Mouse (Mus musculus) MEL (cell line): ENCODE results near the gene Cpm. TPM values are rescaled to one million over a fixed set of nuclear protein-coding genes. Genes with fewer than 3 reads are reported as not detected.

Experiments
- DNase-seq: peaks from one replicate; pipeline ENCODE4 v3.0.0; 2011; ENCODE audit warnings: low read depth, low spot score
- H3K27ac ChIP-seq: 2 replicates; pipeline ENCODE4 v1.5.1; 2012; ENCODE audit warnings: low read depth, mild to moderate bottlenecking, control low read depth, low read length, moderate library complexity; ENCODE audit not compliant: control insufficient read depth
- H3K27me3 ChIP-seq, 2 experiments: fragments of 150-350 bp in 1 of 2; sonication (generic) in 1 of 2; 2 replicates each; pipeline ENCODE4 v1.6.1; 2012; ENCODE audit warnings: low read length in 2 of 2, mild to moderate bottlenecking in 2 of 2, improper control_type of control experiment in 1 of 2, moderate library complexity in 1 of 2; ENCODE audit not compliant: insufficient read depth in 2 of 2, control insufficient read depth in 1 of 2
- H3K36me3 ChIP-seq, 2 experiments: 2 replicates each; pipeline ENCODE4 v1.6.1; 2012 to 2014; ENCODE audit warnings: low read length in 2 of 2, improper control_type of control experiment in 1 of 2, inconsistent platforms in 1 of 2, mild to moderate bottlenecking in 1 of 2; ENCODE audit not compliant: insufficient read depth in 2 of 2, control insufficient read depth in 1 of 2
- H3K4me1 ChIP-seq, 2 experiments: fragments of 150-350 bp in 1 of 2; sonication (generic) in 1 of 2; 2 replicates each; pipeline ENCODE4 v1.6.1; 2012; ENCODE audit warnings: low read length in 2 of 2, improper control_type of control experiment in 1 of 2, mild to moderate bottlenecking in 1 of 2; ENCODE audit not compliant: insufficient read depth in 2 of 2, control insufficient read depth in 1 of 2
- H3K4me3 ChIP-seq, 2 experiments: fragments of 150-350 bp in 1 of 2; sonication (generic) in 1 of 2; 2 replicates each; pipeline ENCODE4 v1.5.1; 2012; ENCODE audit warnings: low read depth in 2 of 2, low read length in 2 of 2, mild to moderate bottlenecking in 2 of 2, moderate library complexity in 2 of 2, control low read depth in 1 of 2, improper control_type of control experiment in 1 of 2; ENCODE audit not compliant: control insufficient read depth in 1 of 2, insufficient read depth in 1 of 2
- H3K79me2 ChIP-seq: 2 replicates; pipeline ENCODE4 v1.6.1; 2012; ENCODE audit warnings: mild to moderate bottlenecking, low read length, moderate library complexity; ENCODE audit not compliant: control insufficient read depth, poor library complexity, insufficient read depth
- H3K9ac ChIP-seq: 2 replicates; pipeline ENCODE4 v1.6.1; 2012; ENCODE audit warnings: low read depth, mild to moderate bottlenecking, control low read depth, low read length, moderate library complexity; ENCODE audit not compliant: control insufficient read depth, poor library complexity, severe bottlenecking
- H3K9me3 ChIP-seq: fragments of 150-350 bp; sonication (generic); replicated peaks from 2 replicates; pipeline ENCODE4 v1.6.1; 2012; ENCODE audit warnings: mild to moderate bottlenecking, low read length, improper control_type of control experiment, moderate library complexity; ENCODE audit not compliant: insufficient read depth
- BHLHE40 ChIP-seq: IDR thresholded peaks from 2 replicates; pipeline ENCODE4 v1.6.1; 2012; ENCODE audit warnings: low read depth, mild to moderate bottlenecking, inconsistent platforms, low read length, improper control_type of control experiment, borderline replicate concordance
- E2F4 ChIP-seq: IDR thresholded peaks from 2 replicates; pipeline ENCODE4 v1.6.1; 2011; ENCODE audit warnings: low read depth, low read length, improper control_type of control experiment, borderline replicate concordance
- EP300 ChIP-seq, 2 experiments: IDR thresholded peaks; 2 replicates each; pipeline ENCODE4 v1.6.1; 2011; ENCODE audit warnings: improper control_type of control experiment in 2 of 2, low read length in 2 of 2, low read depth in 1 of 2, mild to moderate bottlenecking in 1 of 2
- ETS1 ChIP-seq: IDR thresholded peaks from 2 replicates; pipeline ENCODE4 v1.6.1; 2012; ENCODE audit warnings: low read depth, mild to moderate bottlenecking, inconsistent platforms, low read length, improper control_type of control experiment, moderate library complexity
- GATA1 ChIP-seq: IDR thresholded peaks from 2 replicates; pipeline ENCODE4 v1.6.1; 2011; ENCODE audit warnings: low read depth, low read length, improper control_type of control experiment
- HCFC1 ChIP-seq: IDR thresholded peaks from 2 replicates; pipeline ENCODE4 v1.6.1; 2012; ENCODE audit warnings: low read depth, mild to moderate bottlenecking, inconsistent platforms, low read length, improper control_type of control experiment, moderate library complexity
- JUND ChIP-seq: IDR thresholded peaks from 2 replicates; pipeline ENCODE4 v1.6.1; 2011; ENCODE audit warnings: low read depth, mild to moderate bottlenecking, improper control_type of control experiment, low read length
- KAT2A ChIP-seq: conservative IDR thresholded peaks from 2 replicates; pipeline ENCODE4 v1.6.1; 2012; ENCODE audit warnings: low read depth, low read length, improper control_type of control experiment, inconsistent platforms
- MAFK ChIP-seq: IDR thresholded peaks from 2 replicates; pipeline ENCODE4 v1.6.1; 2011; ENCODE audit warnings: low read depth, mild to moderate bottlenecking, low read length, improper control_type of control experiment, borderline replicate concordance
- MAX ChIP-seq: IDR thresholded peaks from 2 replicates; pipeline ENCODE4 v1.6.1; 2011; ENCODE audit warnings: low read length, improper control_type of control experiment
- MYB ChIP-seq: IDR thresholded peaks from 2 replicates; pipeline ENCODE4 v1.6.1; 2011; ENCODE audit warnings: mild to moderate bottlenecking, low read depth, low read length, improper control_type of control experiment
- MYC ChIP-seq: IDR thresholded peaks from 2 replicates; pipeline ENCODE4 v1.6.1; 2011; ENCODE audit warnings: low read depth, mild to moderate bottlenecking, low read length, improper control_type of control experiment, moderate library complexity
- NELFE ChIP-seq: IDR thresholded peaks from 2 replicates; pipeline ENCODE4 v1.6.1; 2011; ENCODE audit warnings: low read depth, low read length, improper control_type of control experiment
- NRF1 ChIP-seq: IDR thresholded peaks from 2 replicates; pipeline ENCODE4 v1.6.1; 2014; ENCODE audit warnings: low read depth, mild to moderate bottlenecking, inconsistent platforms, low read length, improper control_type of control experiment, moderate library complexity; ENCODE audit not compliant: poor library complexity, insufficient read depth, severe bottlenecking
- POLR2AphosphoS5 ChIP-seq: IDR thresholded peaks from 2 replicates; pipeline ENCODE4 v1.6.1; 2012; ENCODE audit warnings: low read depth, borderline replicate concordance, mild to moderate bottlenecking, inconsistent platforms, low read length, moderate library complexity, mixed read lengths
- RCOR1 ChIP-seq: IDR thresholded peaks from 2 replicates; pipeline ENCODE4 v1.6.1; 2012; ENCODE audit warnings: low read depth, mild to moderate bottlenecking, inconsistent platforms, low read length, improper control_type of control experiment
- TAL1 ChIP-seq: IDR thresholded peaks from 2 replicates; pipeline ENCODE4 v1.6.1; 2012; ENCODE audit warnings: mild to moderate bottlenecking, inconsistent platforms, low read length, moderate library complexity, mixed read lengths
- TBP ChIP-seq: IDR thresholded peaks from 2 replicates; pipeline ENCODE4 v1.8.0; 2011; ENCODE audit warnings: low read depth, low read length, improper control_type of control experiment
- UBTF ChIP-seq: IDR thresholded peaks from 2 replicates; pipeline ENCODE4 v1.6.1; 2012; ENCODE audit warnings: low read depth, mild to moderate bottlenecking, inconsistent platforms, low read length, improper control_type of control experiment, moderate library complexity, borderline replicate concordance; ENCODE audit not compliant: insufficient read depth
- USF2 ChIP-seq, 2 experiments: IDR thresholded peaks; 2 replicates each; pipeline ENCODE4 v1.6.1; 2011 to 2012; ENCODE audit warnings: improper control_type of control experiment in 2 of 2, low read length in 2 of 2, borderline replicate concordance in 1 of 2, inconsistent platforms in 1 of 2, low read depth in 1 of 2, mild to moderate bottlenecking in 1 of 2; ENCODE audit not compliant: insufficient read depth in 1 of 2
- ZMIZ1 ChIP-seq: IDR thresholded peaks from 2 replicates; pipeline ENCODE4 v1.6.1; 2012; ENCODE audit warnings: low read depth, mild to moderate bottlenecking, inconsistent platforms, low read length, improper control_type of control experiment, moderate library complexity
- polyA plus RNA-seq, 2 experiments: library from polyadenylated mRNA; stranded (reverse) in 1 of 2; unstranded in 1 of 2; fragments of >175 nt in 1 of 2; fragments of >200 nt in 1 of 2; gene quantifications; 2 replicates each; pipeline versions ENCODE4 v1.2.1 to v1.2.4; 2012; ENCODE audit warnings: low replicate concordance in 2 of 2, low read depth in 1 of 2; ENCODE audit not compliant: insufficient read length in 2 of 2, insufficient read depth in 1 of 2, missing spikeins in 1 of 2
- total RNA-seq: library from RNA; depleted of rRNA; stranded (reverse); fragments of 300-350 nt; gene quantifications from 2 replicates; pipeline ENCODE4 v1.2.3, GENCODE M21; 2012

Gene Cpm
- total and polyA plus RNA-seq, 3 experiments, result 0.04 to 0.40 TPM; not detected in 1

GRCm38 (mm10) chr10:117593041-117593570 is 36.2 kb upstream of the Cpm start:
- H3K27ac ChIP-seq, result no peak overlapping the region
- no peak for DNase-seq
- no peak overlapping the region for H3K9ac ChIP-seq
- no peaks in the 10 kb centered on the region for H3K9me3 ChIP-seq
- no peaks in the 10 kb centered on the region for H3K79me2 ChIP-seq
- TF ChIP-seq POLR2AphosphoS5 (no peak), TAL1 (no peak), MAFK (no peak), KAT2A (no peak), GATA1 (no peak), MYC (no peak), NELFE (no peak)
- no peaks in the 10 kb centered on the region for H3K36me3 ChIP-seq
- H3K27me3 ChIP-seq, result no peaks in the 10 kb centered on the region
- H3K4me3 ChIP-seq, result no peak overlapping the region
- no peaks in the 10 kb centered on the region for H3K4me1 ChIP-seq

- Histone ChIP-seq H3K9me3 (no peaks in the 10 kb centered on the region), H3K79me2 (no peaks in the 10 kb centered on the region), H3K27me3 (no peaks in the 10 kb centered on the region), H3K9ac (no peak overlapping the region), H3K4me1 (no peaks in the 10 kb centered on the region), H3K4me3 (no peak overlapping the region), H3K27ac (no peak overlapping the region), H3K36me3 (no peaks in the 10 kb centered on the region)
- TF ChIP-seq NRF1 (no peak), MYB (no peak), EP300 (IDR thresholded peaks at IDR 0.05; ENCODE audit: low read depth in 1 of 2, low read length in 2 of 2) (no peak), TBP (no peak), BHLHE40 (no peak), MYC (no peak)
- DNase-seq, result no peak
These were observed 35.4 kb upstream of the Cpm start for GRCm38 (mm10) chr10:117593857-117594256.

GRCm38 (mm10) chr10:117594291-117594850 is 34.9 kb upstream of the Cpm start:
- Histone ChIP-seq H3K4me3 (no peak overlapping the region), H3K9ac (no peak overlapping the region), H3K4me1 (no peaks in the 10 kb centered on the region), H3K27ac (no peak overlapping the region), H3K9me3 (no peaks in the 10 kb centered on the region), H3K27me3 (no peaks in the 10 kb centered on the region), H3K79me2 (no peaks in the 10 kb centered on the region), H3K36me3 (no peaks in the 10 kb centered on the region)
- no peak for TF ChIP-seq E2F4
- TF ChIP-seq JUND, result no peak
- TF ChIP-seq MAFK, result no peak
- no peak for TF ChIP-seq POLR2AphosphoS5
- TF ChIP-seq RCOR1, result no peak
- TF ChIP-seq BHLHE40, result no peak
- TF ChIP-seq KAT2A, result no peak
- no peak for TF ChIP-seq MAX
- no peak for TF ChIP-seq UBTF
- TF ChIP-seq USF2 (IDR thresholded peaks at IDR 0.05; ENCODE audit: borderline replicate concordance in 1 of 2, insufficient read depth in 1 of 2, low read depth in 1 of 2, low read length in 2 of 2), result no peak
- no peak for TF ChIP-seq ZMIZ1
- TF ChIP-seq ETS1, result no peak
- no peak for TF ChIP-seq NRF1
- TF ChIP-seq TBP, result no peak
- TF ChIP-seq NELFE, result no peak
- TF ChIP-seq HCFC1, result no peak
- no peak for DNase-seq
